In the genomic region with DNA sequence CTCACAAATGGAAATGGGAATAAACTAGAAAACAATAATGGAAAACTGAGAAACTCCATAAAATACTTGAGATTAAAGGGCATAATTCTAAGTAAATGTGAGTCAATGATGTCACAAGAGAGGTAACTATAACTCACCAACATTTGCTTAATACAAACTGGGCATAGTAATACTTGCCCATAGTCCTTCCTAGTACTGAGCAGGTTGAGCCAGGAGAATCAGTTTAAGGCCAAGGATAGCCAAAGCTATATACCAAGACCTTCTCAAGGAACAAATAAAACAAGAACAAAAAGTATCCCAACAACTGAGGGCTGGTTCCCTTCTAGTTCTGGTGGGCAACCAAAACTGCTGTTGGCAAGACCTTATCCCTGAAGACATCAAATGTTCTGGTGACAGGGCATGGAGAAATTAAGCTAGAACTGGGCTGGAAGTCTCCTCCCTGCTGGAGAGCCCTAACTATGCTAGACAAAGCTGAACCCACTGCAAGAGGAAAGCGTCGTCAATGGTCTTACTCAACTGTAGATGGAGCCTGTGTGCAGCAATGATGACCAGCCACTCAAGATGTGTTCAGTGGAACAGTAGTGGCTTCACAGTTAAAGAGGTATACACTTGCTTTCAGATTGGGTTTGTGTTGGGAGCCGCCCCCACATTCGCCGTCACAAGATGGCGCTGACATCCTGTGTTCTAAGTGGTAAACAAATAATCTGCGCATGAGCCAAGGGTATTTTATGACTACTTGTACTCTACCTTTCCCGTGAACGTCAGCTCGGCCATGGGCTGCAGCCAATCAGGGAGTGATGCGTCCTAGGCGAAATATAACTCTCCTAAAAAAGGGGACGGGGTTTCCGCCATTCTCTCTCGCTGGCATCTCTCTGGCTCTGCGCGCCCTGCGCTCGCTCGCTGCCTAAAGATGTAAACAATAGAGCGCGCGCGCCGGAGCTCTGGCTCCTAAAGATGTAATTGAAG, we compare ENCODE assay signal across 8 mouse cellular contexts. TPM values are rescaled to one million over a fixed set of nuclear protein-coding genes. Genes with fewer than 3 reads are reported as not detected.
A peak's percentile ranks its signal among the peaks of the same experiment; 100 is the strongest.
DNase-seq lines count a peak whose midpoint lies in the region; ATAC-seq and TF ChIP-seq lines count a peak whose summit lies in the region.
"Not testable (repeated sequence)": the region's sequence is repeated elsewhere in the genome, so short reads cannot be mapped to it uniquely, and the experiment has no call there.

No protein-coding gene starts in this region.

- not testable (repeated sequence) for H3K4me1 ChIP-seq in embryonic facial prominence, embryonic 14.5 days (ENCODE audit: control insufficient read depth, insufficient read depth, low read length); intestine, postnatal 0 days (replicated peaks; ENCODE audit: control insufficient read depth, insufficient read depth, low read length)

- H3K4me3 ChIP-seq in embryonic facial prominence, embryonic 14.5 days (ENCODE audit: low read depth, low read length) = peak overlapping the region; percentile 42
- H3K4me3 ChIP-seq in intestine, postnatal 0 days (ENCODE audit: low read depth, low read length) = peak overlapping the region; percentile 33

- H3K9me3 ChIP-seq in embryonic facial prominence, embryonic 14.5 days (ENCODE audit: control insufficient read depth, low read length); intestine, postnatal 0 days (ENCODE audit: control insufficient read depth): not testable (repeated sequence)

- H3K27me3 ChIP-seq in embryonic facial prominence, embryonic 14.5 days (replicated peaks; ENCODE audit: control insufficient read depth, insufficient read depth, low read length); intestine, postnatal 0 days (replicated peaks; ENCODE audit: control insufficient read depth, insufficient read depth, low read length): not testable (repeated sequence)

- H3K36me3 ChIP-seq in embryonic facial prominence, embryonic 14.5 days (ENCODE audit: control insufficient read depth, insufficient read depth, low read length); intestine, postnatal 0 days (ENCODE audit: control insufficient read depth, insufficient read depth): not testable (repeated sequence)

- peak; percentile 74 for TF ChIP-seq CTCF in intestine, postnatal 0 days (IDR thresholded peaks at IDR 0.05; ENCODE audit: low read depth)

- ATAC-seq in embryonic facial prominence, embryonic 14.5 days (ENCODE audit: low read depth) = peak; percentile 95
- ATAC-seq in intestine, postnatal 0 days = peak; percentile 95
- peak; percentile 99 for ATAC-seq in megakaryocyte, adult 5-6 weeks (ENCODE audit: poor library complexity, severe bottlenecking)

- WGBS in embryonic facial prominence, embryonic 14.5 days = 2% methylated on average over 7 of the region's 25 CpGs
- WGBS in intestine, postnatal 0 days = 1% methylated on average over 6 of the region's 25 CpGs

- intact Hi-C loops in left cerebral cortex, postnatal 4 days (cut with DNase I) = loop anchor here (5.0 kb wide), 1 partner anchor 604 kb away; no protein-coding TSS in a partner anchor

- H3K27ac ChIP-seq in embryonic facial prominence, embryonic 14.5 days (replicated peaks; ENCODE audit: low read depth, low read length) = peak overlapping the region; percentile 30; the same call in 1 of the 2 replicates
- H3K27ac ChIP-seq in intestine, postnatal 0 days (ENCODE audit: low read depth, low read length) = not testable (repeated sequence)

- H3K9ac ChIP-seq in embryonic facial prominence, embryonic 14.5 days (ENCODE audit: low read depth, low read length); intestine, postnatal 0 days (ENCODE audit: low read depth, low read length): not testable (repeated sequence)

- H3K4me2 ChIP-seq in embryonic facial prominence, embryonic 14.5 days (ENCODE audit: low read depth, low read length) = peak overlapping the region; percentile 53
- H3K4me2 ChIP-seq in intestine, postnatal 0 days (replicated peaks; ENCODE audit: low read depth) = peak overlapping the region; percentile 60

- DNase-seq in adrenal gland, postnatal 25 days = peak; percentile 24
- peak; percentile 92 for DNase-seq in embryonic facial prominence, embryonic 14.5 days (ENCODE audit: low spot score)
- DNase-seq in heart, adult 9 months (ENCODE audit: low spot score in 2 of 2) = peak; percentile 72 to 75
- peak; percentile 51 for DNase-seq in left cerebral cortex, postnatal 4 days
- peak; percentile 57 for DNase-seq in retina, postnatal 7 days (ENCODE audit: low read depth, low spot score)
- peak; percentile 68 for DNase-seq in yolk sac, embryonic 10.5 days (ENCODE audit: low spot score)

RNA-seq across cellular contexts. Expression of gene Creb3l2, which starts 21.9 kb away (rescaled TPM):
- total RNA-seq in adrenal gland, postnatal 25 days (2021) = 78.9 and 95.9 TPM in 2 replicates
- 34.5 and 35.3 TPM in 2 replicates for polyA plus RNA-seq in embryonic facial prominence, embryonic 14.5 days (2014; fragmentation: Nextera tagmentation; extraction: Ambion mirVana)
- 9.9 and 10.0 TPM in 2 replicates for polyA plus RNA-seq in intestine, postnatal 0 days (2015; fragmentation: Nextera tagmentation; extraction: Ambion mirVana)
- 1 to 10 TPM; 5.7 to 6.3 TPM for total RNA-seq in left cerebral cortex, postnatal 4 days (2021)
- 7.8 and 8.0 TPM in 2 replicates for total RNA-seq in megakaryocyte, adult 5-6 weeks (2015)
- total RNA-seq in megakaryocyte, adult 5-6 weeks (2017) = 2.8 and 3.0 TPM in 2 replicates

Comparison
In these comparisons a context has a peak if more than half of its experiments do, and no peak if none do; other contexts are left out.
1. DNase-seq: peak in every context shown above with its lines; median percentile 92 in embryonic facial prominence, embryonic 14.5 days; 74 in heart, adult 9 months; 68 in yolk sac, embryonic 10.5 days; 57 in retina, postnatal 7 days; 51 in left cerebral cortex, postnatal 4 days; 24 in adrenal gland, postnatal 25 days.